15 mouse cellular contexts compared by ENCODE assay signal in genomic region chr9:23061179-23061929, GRCm38 (mm10).
DNase-seq lines count a peak whose midpoint lies in the region; ATAC-seq and TF ChIP-seq lines count a peak whose summit lies in the region.
"Had no signal": no experiment of that assay in that cellular context is flagged by ENCODE, and none has a peak within 500 bp of the region (broad histone marks: within the 10 kb centered on the region; RNA-seq: fewer than 3 reads in every experiment).

No protein-coding gene starts in this region.

- H3K4me2 ChIP-seq in kidney, embryonic 16.5 days (replicated peaks; ENCODE audit: low read depth, low read length), result no peak overlapping the region
- no peak overlapping the region for H3K4me2 ChIP-seq in embryonic facial prominence, embryonic 12.5 days (replicated peaks)
- no peak overlapping the region for H3K4me2 ChIP-seq in hindbrain, embryonic 12.5 days (replicated peaks)
- H3K4me2 ChIP-seq: heart, embryonic 15.5 days had no signal

- no peak for ATAC-seq in kidney, embryonic 16.5 days (ENCODE audit: low FRiP score, low TSS enrichment)
- no peak for ATAC-seq in embryonic facial prominence, embryonic 12.5 days (ENCODE audit: insufficient number of reproducible peaks, insufficient read depth, low FRiP score, low TSS enrichment)
- no peak for ATAC-seq in hindbrain, embryonic 12.5 days (ENCODE audit: low FRiP score)
- ATAC-seq: CD4-positive, CD25-positive, alpha-beta regulatory T cell, adult 4 months; Patski had no signal

- H3K27ac ChIP-seq in kidney, embryonic 16.5 days (ENCODE audit: low read length), result peak overlapping the region; percentile 74
- peak overlapping the region; percentile 70 for H3K27ac ChIP-seq in embryonic facial prominence, embryonic 12.5 days
- peak overlapping the region; percentile 81 for H3K27ac ChIP-seq in hindbrain, embryonic 12.5 days
- no peak overlapping the region for H3K27ac ChIP-seq in heart, adult 2 months
- H3K27ac ChIP-seq: liver, embryonic 14.5 days had no signal

- TF ChIP-seq CTCF in heart, adult 2 months (IDR thresholded peaks at IDR 0.05), result no peak

- no peak overlapping the region for H3K4me3 ChIP-seq in kidney, embryonic 16.5 days (ENCODE audit: low read length)
- no peak overlapping the region for H3K4me3 ChIP-seq in embryonic facial prominence, embryonic 12.5 days
- H3K4me3 ChIP-seq in hindbrain, embryonic 12.5 days, result no peak overlapping the region
- H3K4me3 ChIP-seq in heart, adult 2 months, result no peak overlapping the region
- H3K4me3 ChIP-seq: heart, embryonic 15.5 days had no signal

- intact Hi-C loops in heart, adult 2 months (cut with DNase I), result no loop called here

- peaks cover 25% of the 10 kb centered on the region for H3K4me1 ChIP-seq in kidney, embryonic 16.5 days (ENCODE audit: insufficient read depth, low read length)
- H3K4me1 ChIP-seq in embryonic facial prominence, embryonic 12.5 days, result peaks cover 25% of the 10 kb centered on the region
- H3K4me1 ChIP-seq in hindbrain, embryonic 12.5 days, result peaks cover 32% of the 10 kb centered on the region
- H3K4me1 ChIP-seq in heart, adult 2 months (ENCODE audit: control insufficient read depth, insufficient read depth, low read length), result no peaks in the 10 kb centered on the region; the same call in 1 of the 2 replicates

- no peaks in the 10 kb centered on the region for H3K9me3 ChIP-seq in kidney, embryonic 16.5 days (ENCODE audit: low read length)
- no peaks in the 10 kb centered on the region for H3K9me3 ChIP-seq in embryonic facial prominence, embryonic 12.5 days
- H3K9me3 ChIP-seq in hindbrain, embryonic 12.5 days (replicated peaks), result no peaks in the 10 kb centered on the region
- H3K9me3 ChIP-seq: heart, embryonic 15.5 days had no signal

- TF ChIP-seq POLR2A in heart, adult 2 months (IDR thresholded peaks at IDR 0.05; ENCODE audit: insufficient read depth, low read depth, low read length), result no peak

- WGBS in kidney, embryonic 16.5 days, result 21% methylated on average over 4 of the region's 4 CpGs
- 16% methylated on average over 4 of the region's 4 CpGs for WGBS in embryonic facial prominence, embryonic 12.5 days
- WGBS in hindbrain, embryonic 12.5 days, result 12% methylated on average over 4 of the region's 4 CpGs
- WGBS in heart, adult 2 months, result 84% methylated on average over 4 of the region's 4 CpGs

- H3K27me3 ChIP-seq in kidney, embryonic 16.5 days (ENCODE audit: insufficient read depth, low read length), result no peaks in the 10 kb centered on the region
- H3K27me3 ChIP-seq in embryonic facial prominence, embryonic 12.5 days, result no peaks in the 10 kb centered on the region
- 0 out of 2 replicates have a peak, but pooled peaks cover 9% of the 10 kb centered on the region for H3K27me3 ChIP-seq in hindbrain, embryonic 12.5 days
- no peaks in the 10 kb centered on the region for H3K27me3 ChIP-seq in heart, adult 2 months (ENCODE audit: control insufficient read depth, insufficient read depth, low read length)
- H3K27me3 ChIP-seq: heart, embryonic 15.5 days; Patski had no signal

- DNase-seq in kidney, adult 8-10 months, result no peak
- peak; percentile 27 for DNase-seq in neural tube, embryonic 10.5 days (ENCODE audit: extremely low spot score, low spot score)
- no peak for DNase-seq in heart, adult 2 months
- no peak for DNase-seq in right cerebral cortex, postnatal 10 days (ENCODE audit: low spot score in 2 of 2)
- DNase-seq: adrenal gland, postnatal 25 days; cerebellum, adult 11 months; kidney, adult 9 months; thymus, postnatal 25 days had no signal

- TF ChIP-seq EP300 in heart, adult 2 months (IDR thresholded peaks at IDR 0.05; ENCODE audit: insufficient read depth, low read depth, low read length), result no peak

- H3K79me2 ChIP-seq in heart, adult 2 months (replicated peaks; ENCODE audit: control insufficient read depth, insufficient read depth, low read length), result no peaks in the 10 kb centered on the region

- H3K36me3 ChIP-seq in kidney, embryonic 16.5 days (ENCODE audit: insufficient read depth, low read length), result no peaks in the 10 kb centered on the region
- no peaks in the 10 kb centered on the region for H3K36me3 ChIP-seq in embryonic facial prominence, embryonic 12.5 days
- no peaks in the 10 kb centered on the region for H3K36me3 ChIP-seq in hindbrain, embryonic 12.5 days
- H3K36me3 ChIP-seq in heart, adult 2 months (ENCODE audit: control insufficient read depth, insufficient read depth, low read length), result no peaks in the 10 kb centered on the region
- H3K36me3 ChIP-seq: heart, embryonic 15.5 days had no signal

- no peak overlapping the region; the same call in 1 of the 2 replicates for H3K9ac ChIP-seq in kidney, embryonic 16.5 days (replicated peaks; ENCODE audit: low read length)
- H3K9ac ChIP-seq in embryonic facial prominence, embryonic 12.5 days, result no peak overlapping the region
- no peak overlapping the region for H3K9ac ChIP-seq in hindbrain, embryonic 12.5 days
- no peak overlapping the region for H3K9ac ChIP-seq in heart, adult 2 months (ENCODE audit: low read depth, low read length)
- H3K9ac ChIP-seq: heart, embryonic 15.5 days; liver, embryonic 14.5 days had no signal
